Mouse (Mus musculus) lung, embryonic 14.5 days (tissue): Measurements from ENCODE around the gene Olfml1. TPM values are rescaled to one million over a fixed set of nuclear protein-coding genes. Genes with fewer than 3 reads are reported as not detected.

ENCODE experiments used
- ATAC-seq: fragments of 200-750 bp; cut with Nextera tagmentation; 2 replicates; pipeline ENCODE4 v1.8.0; 2017; ENCODE audit warnings: mild to moderate bottlenecking, moderate TSS enrichment, moderate library complexity; ENCODE audit not compliant: insufficient read depth
- DNase-seq: peaks from one replicate; pipeline ENCODE4 v3.0.0-alpha.2; 2015
- H3K27ac ChIP-seq: fragments of 300-500 bp; sonication (generic); 2 replicates; pipeline ENCODE4 v1.5.1; 2014; ENCODE audit warnings: low read depth, mild to moderate bottlenecking, moderate library complexity
- H3K27me3 ChIP-seq: fragments of 300-500 bp; sonication (generic); 2 replicates; pipeline ENCODE4 v1.6.1; 2014; ENCODE audit warnings: low read length, control low read depth; ENCODE audit not compliant: insufficient read depth
- H3K36me3 ChIP-seq: fragments of 300-500 bp; sonication (generic); 2 replicates; pipeline ENCODE4 v1.6.1; 2014; ENCODE audit warnings: control low read depth; ENCODE audit not compliant: insufficient read depth
- H3K4me1 ChIP-seq: fragments of 300-500 bp; sonication (generic); 2 replicates; pipeline ENCODE4 v1.6.1; 2014; ENCODE audit warnings: antibody characterized with exemption, control low read depth; ENCODE audit not compliant: insufficient read depth
- H3K4me2 ChIP-seq: fragments of 300-500 bp; sonication (generic); 2 replicates; pipeline ENCODE4 v1.6.1; 2014; ENCODE audit warnings: mild to moderate bottlenecking
- H3K4me3 ChIP-seq: fragments of 300-500 bp; sonication (generic); 2 replicates; pipeline ENCODE4 v1.5.1; 2014; ENCODE audit warnings: low read depth, low read length
- H3K9ac ChIP-seq: fragments of 300-500 bp; sonication (generic); 2 replicates; pipeline ENCODE4 v1.6.1; 2014
- H3K9me3 ChIP-seq: fragments of 300-500 bp; sonication (generic); 2 replicates; pipeline ENCODE4 v1.6.1; 2016; ENCODE audit warnings: low read depth, low read length, control low read depth
- CTCF ChIP-seq: IDR thresholded peaks from 2 replicates; pipeline ENCODE4 v1.5.1; 2016; ENCODE audit warnings: antibody characterized with exemption, low read depth
- WGBS: fragments of 180-500 bp; shearing (Covaris S2); extraction: QIAGEN DNeasy Blood & Tissue Kit; methylation state at CpG from one replicate; pipeline ENCODE4 v1.1.7; 2014; 5-methylcytosine and 5-hydroxymethylcytosine counted together
- polyA plus RNA-seq: library from polyadenylated mRNA; unstranded; fragments of >200 nt; fragmentation: Nextera tagmentation; extraction: Ambion mirVana; gene quantifications from 2 replicates; pipeline ENCODE4 v1.2.1, GENCODE M21; 2014

The Olfml1 gene
- polyA plus RNA-seq, 1 experiment from 2014 or later, result 15.6 TPM

DNA sequence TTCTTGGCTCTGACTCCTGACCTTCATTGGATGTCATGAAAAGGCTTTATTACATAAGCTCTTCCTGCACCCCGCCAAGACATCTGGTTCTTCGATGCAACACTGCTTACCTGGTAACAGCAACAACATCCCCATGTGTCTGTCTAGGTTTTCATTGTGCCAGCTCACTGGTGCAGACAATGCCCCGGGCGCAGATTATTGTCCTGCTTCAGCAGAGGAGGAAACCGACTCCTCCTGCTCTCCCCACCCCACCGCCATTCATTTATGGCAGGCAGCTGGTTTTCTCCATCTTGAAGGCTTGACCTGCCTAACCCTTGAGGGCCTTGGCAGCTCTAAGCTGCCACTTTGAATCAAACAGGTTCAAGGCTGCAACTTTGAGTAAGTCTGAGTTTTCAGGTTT lies 35.7 kb downstream of the Olfml1 start:
- H3K4me1 ChIP-seq, result no peaks in the 10 kb centered on the region
- 80% methylated on average over 6 of the region's 6 CpGs for WGBS
- no peak for ATAC-seq

DNA sequence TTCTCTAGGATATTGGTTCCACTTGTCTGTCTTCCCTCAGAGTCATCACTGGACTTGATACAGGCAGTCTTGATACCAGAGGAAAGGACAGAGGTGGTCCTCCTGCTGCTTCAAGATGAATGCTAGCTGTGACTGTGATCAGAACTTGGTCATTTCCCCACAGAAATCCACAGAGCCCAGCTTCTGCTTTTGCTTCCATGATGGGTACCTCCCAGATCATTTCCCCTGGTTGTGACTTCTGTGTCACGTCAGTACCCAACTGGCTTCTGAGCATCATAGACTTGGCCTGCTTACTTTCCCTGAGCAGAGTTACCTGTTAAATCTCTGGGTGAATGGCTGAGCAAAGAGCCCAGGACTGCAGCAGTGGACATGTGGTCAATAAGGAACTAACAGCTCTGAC lies 40.5 kb downstream of the Olfml1 start:
- H3K4me1 ChIP-seq, result no peaks in the 10 kb centered on the region
- H3K9ac ChIP-seq, result no peak overlapping the region
- no peaks in the 10 kb centered on the region for H3K27me3 ChIP-seq
- 88% methylated on average over 1 of the region's 1 CpGs for WGBS
- no peak for DNase-seq
- H3K4me2 ChIP-seq, result no peak overlapping the region
- ATAC-seq, result no peak
- no peak overlapping the region for H3K27ac ChIP-seq
- H3K4me3 ChIP-seq, result no peak overlapping the region
- no peak for TF ChIP-seq CTCF
- no peaks in the 10 kb centered on the region for H3K9me3 ChIP-seq
- no peaks in the 10 kb centered on the region for H3K36me3 ChIP-seq

More for the DNA sequence above, 35.7 kb downstream of the Olfml1 start:
- Histone ChIP-seq H3K9me3 (no peaks in the 10 kb centered on the region), H3K4me3 (no peak overlapping the region), H3K27me3 (no peaks in the 10 kb centered on the region), H3K9ac (no peak overlapping the region), H3K4me2 (no peak overlapping the region), H3K36me3 (no peaks in the 10 kb centered on the region), H3K27ac (no peak overlapping the region)
- TF ChIP-seq CTCF, result no peak
- no peak for DNase-seq

DNA sequence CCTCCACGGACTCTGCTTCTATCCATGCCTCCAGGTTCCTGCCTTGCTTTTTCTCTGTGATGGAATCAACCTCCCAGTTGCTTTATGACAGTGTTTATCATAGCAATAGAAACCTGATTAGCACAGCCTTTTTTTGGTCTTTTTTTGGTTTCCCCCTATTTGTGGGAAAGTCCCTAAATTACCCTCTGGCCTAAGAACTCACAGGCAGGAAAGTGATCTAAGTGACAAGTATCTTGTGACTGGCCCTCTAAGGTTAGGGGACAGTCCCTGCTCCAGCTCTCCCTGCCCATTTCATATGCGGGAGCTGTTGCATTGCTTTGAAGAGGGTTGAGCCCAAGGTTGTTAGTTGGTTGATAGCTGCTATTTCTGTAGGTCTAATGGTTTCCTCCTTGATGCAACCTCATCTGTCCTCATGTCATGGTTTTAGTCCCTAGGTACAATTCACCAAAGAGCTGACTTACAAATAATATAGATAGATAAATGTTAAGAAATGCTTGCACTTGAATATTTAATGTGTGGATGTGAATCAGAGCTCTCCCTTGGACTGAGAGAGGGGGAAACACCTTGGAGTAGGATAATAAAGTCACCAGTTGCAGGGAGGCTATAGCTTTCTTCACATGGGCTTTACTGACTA lies 42.5 kb downstream of the Olfml1 start:
- DNase-seq (no peak), ATAC-seq (no peak)
- 90% methylated on average over 2 of the region's 2 CpGs for WGBS

GRCm38 (mm10) chr7:107610880-107611279 lies 43.6 kb downstream of the Olfml1 start:
- Histone ChIP-seq H3K9me3 (no peaks in the 10 kb centered on the region), H3K27ac (no peak overlapping the region), H3K4me2 (no peak overlapping the region), H3K4me3 (no peak overlapping the region), H3K27me3 (no peaks in the 10 kb centered on the region), H3K9ac (no peak overlapping the region), H3K4me1 (no peaks in the 10 kb centered on the region), H3K36me3 (no peaks in the 10 kb centered on the region)
- no peak for TF ChIP-seq CTCF
- no peak for ATAC-seq
- 62% methylated on average over 5 of the region's 5 CpGs for WGBS
- no peak for DNase-seq

More for the DNA sequence above, 42.5 kb downstream of the Olfml1 start:
- no peaks in the 10 kb centered on the region for H3K4me1 ChIP-seq
- H3K36me3 ChIP-seq, result no peaks in the 10 kb centered on the region
- H3K9me3 ChIP-seq, result no peaks in the 10 kb centered on the region
- no peak overlapping the region for H3K4me3 ChIP-seq
- H3K27me3 ChIP-seq, result no peaks in the 10 kb centered on the region
- no peak overlapping the region for H3K9ac ChIP-seq
- no peak for TF ChIP-seq CTCF
- no peak overlapping the region for H3K27ac ChIP-seq
- no peak overlapping the region for H3K4me2 ChIP-seq

- no peak overlapping the region for H3K4me3 ChIP-seq
- no peaks in the 10 kb centered on the region for H3K27me3 ChIP-seq
- ATAC-seq (no peak; the same call in 1 of the 2 replicates), DNase-seq (no peak)
- no peaks in the 10 kb centered on the region for H3K36me3 ChIP-seq
- H3K9ac ChIP-seq, result no peak overlapping the region
- no peak overlapping the region for H3K27ac ChIP-seq
- 38% methylated on average over 11 of the region's 11 CpGs for WGBS
- no peak for TF ChIP-seq CTCF
- H3K9me3 ChIP-seq, result no peaks in the 10 kb centered on the region
- H3K4me2 ChIP-seq, result no peak overlapping the region
- no peaks in the 10 kb centered on the region for H3K4me1 ChIP-seq
Measured at GRCm38 (mm10) chr7:107618028-107618992, 51.1 kb downstream of the Olfml1 start.

GRCm38 (mm10) chr7:107619225-107619624 lies 52.0 kb downstream of the Olfml1 start:
- Histone ChIP-seq H3K36me3 (no peaks in the 10 kb centered on the region), H3K9me3 (no peaks in the 10 kb centered on the region), H3K27me3 (no peaks in the 10 kb centered on the region), H3K4me1 (no peaks in the 10 kb centered on the region), H3K4me3 (no peak overlapping the region), H3K9ac (no peak overlapping the region), H3K4me2 (no peak overlapping the region), H3K27ac (no peak overlapping the region)
- WGBS, result 51% methylated on average over 4 of the region's 4 CpGs
- DNase-seq, result no peak
- TF ChIP-seq CTCF, result no peak
- ATAC-seq, result no peak

DNA sequence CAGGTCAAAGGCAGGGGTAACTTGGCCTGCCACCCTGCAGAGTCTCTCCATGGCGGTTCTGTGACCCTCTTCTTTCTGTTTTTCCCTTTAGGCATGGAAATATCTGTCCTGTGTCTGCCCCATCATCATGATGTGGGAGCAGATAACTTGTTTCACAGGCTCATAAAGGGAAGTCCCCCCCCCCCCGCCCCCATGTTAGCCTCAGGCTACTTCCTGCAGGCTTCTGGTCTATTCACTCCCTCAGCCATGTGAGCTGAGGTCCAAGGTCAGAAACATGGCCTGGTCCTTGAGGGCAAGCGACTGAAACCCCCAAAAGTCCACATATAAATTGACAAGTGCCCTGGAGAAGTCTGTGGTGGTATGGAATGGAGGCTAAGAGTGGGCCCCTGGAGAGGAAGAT lies 52.9 kb downstream of the Olfml1 start:
- Histone ChIP-seq H3K4me1 (no peaks in the 10 kb centered on the region), H3K9me3 (no peaks in the 10 kb centered on the region), H3K36me3 (no peaks in the 10 kb centered on the region), H3K4me3 (no peak overlapping the region), H3K27ac (no peak overlapping the region), H3K4me2 (no peak overlapping the region), H3K9ac (no peak overlapping the region), H3K27me3 (no peaks in the 10 kb centered on the region)
- TF ChIP-seq CTCF, result no peak
- no peak for DNase-seq
- 73% methylated on average over 3 of the region's 3 CpGs for WGBS
- no peak for ATAC-seq
